Mouse (Mus musculus) CH12.LX (cell line): ENCODE results near the gene Slco1c1. TPM values are rescaled to one million over a fixed set of nuclear protein-coding genes. Genes with fewer than 3 reads are reported as not detected.

Experiments
- DNase-seq: peaks from one replicate; pipeline ENCODE4 v3.0.0-alpha.2; 2013; ENCODE audit errors: extremely low read depth
- H3K27ac ChIP-seq: 2 replicates; pipeline ENCODE4 v1.5.1; 2012; ENCODE audit warnings: low read depth, mild to moderate bottlenecking, control low read depth, moderate library complexity; ENCODE audit not compliant: insufficient read depth
- H3K27me3 ChIP-seq: replicated peaks from 2 replicates; pipeline ENCODE3; 2012; ENCODE audit warnings: inconsistent platforms
- H3K36me3 ChIP-seq, 2 experiments: replicated peaks in 1 of 2; 2 replicates each; pipeline versions ENCODE3 to v1.6.1; 2012; ENCODE audit warnings: inconsistent platforms in 1 of 2, low read length in 1 of 2, mild to moderate bottlenecking in 1 of 2, mixed read lengths in 1 of 2, moderate library complexity in 1 of 2; ENCODE audit not compliant: control insufficient read depth in 1 of 2, insufficient read depth in 1 of 2
- H3K4me1 ChIP-seq, 2 experiments: 2 replicates each; pipeline ENCODE4 v1.6.1; 2012; ENCODE audit warnings: inconsistent platforms in 1 of 2, moderate library complexity in 1 of 2; ENCODE audit not compliant: insufficient read depth in 2 of 2, control insufficient read depth in 1 of 2
- H3K4me2 ChIP-seq: 2 replicates; pipeline ENCODE4 v1.6.1; 2012; ENCODE audit warnings: low read depth, mild to moderate bottlenecking, control low read depth; ENCODE audit not compliant: poor library complexity, insufficient read depth, severe bottlenecking
- H3K4me3 ChIP-seq, 3 experiments: fragments of 150-350 bp in 1 of 3; sonication (generic) in 1 of 3; replicated peaks in 1 of 3; 2 replicates each; pipeline versions ENCODE3 to v1.5.1; 2011 to 2012; ENCODE audit warnings: low read depth in 2 of 3, low read length in 2 of 3, mild to moderate bottlenecking in 2 of 3, moderate library complexity in 2 of 3, control low read depth in 1 of 3, improper control_type of control experiment in 1 of 3, inconsistent platforms in 1 of 3, mixed read lengths in 1 of 3; ENCODE audit not compliant: poor library complexity in 1 of 3
- H3K79me2 ChIP-seq: replicated peaks from 2 replicates; pipeline ENCODE4 v1.6.1; 2012; ENCODE audit warnings: mild to moderate bottlenecking, moderate library complexity; ENCODE audit not compliant: control insufficient read depth, poor library complexity, insufficient read depth, severe bottlenecking; ENCODE audit errors: extremely low read depth
- H3K9ac ChIP-seq: 2 replicates; pipeline ENCODE4 v1.6.1; 2012; ENCODE audit warnings: low read depth, mild to moderate bottlenecking, control low read depth, moderate library complexity; ENCODE audit not compliant: insufficient read depth
- H3K9me3 ChIP-seq: replicated peaks from 2 replicates; pipeline ENCODE3; 2012; ENCODE audit warnings: low read length, inconsistent platforms, mixed read lengths
- CHD1 ChIP-seq: IDR thresholded peaks from 2 replicates; pipeline ENCODE4 v1.6.1; 2012; ENCODE audit warnings: low read depth, low read length, improper control_type of control experiment, inconsistent platforms
- CHD2 ChIP-seq: IDR thresholded peaks from 2 replicates; pipeline ENCODE4 v1.6.1; 2011; ENCODE audit warnings: low read length, improper control_type of control experiment
- CTCF ChIP-seq, 2 experiments: IDR thresholded peaks in 1 of 2; conservative IDR thresholded peaks in 1 of 2; 2 replicates each; pipeline ENCODE4 v1.5.1; 2011 to 2012; ENCODE audit warnings: low read depth in 2 of 2, low read length in 2 of 2, improper control_type of control experiment in 1 of 2, inconsistent platforms in 1 of 2, mild to moderate bottlenecking in 1 of 2, moderate library complexity in 1 of 2
- ETS1 ChIP-seq: conservative IDR thresholded peaks from 2 replicates; pipeline ENCODE4 v1.6.1; 2012; ENCODE audit warnings: low read depth, mild to moderate bottlenecking, inconsistent platforms, low read length, improper control_type of control experiment, moderate library complexity
- IRF4 ChIP-seq: IDR thresholded peaks from 2 replicates; pipeline ENCODE4 v1.6.1; 2014; ENCODE audit warnings: low read depth, mild to moderate bottlenecking, inconsistent platforms, low read length, improper control_type of control experiment
- KAT2A ChIP-seq: IDR thresholded peaks from 2 replicates; pipeline ENCODE4 v1.6.1; 2012; ENCODE audit warnings: low read length, improper control_type of control experiment, inconsistent platforms; ENCODE audit not compliant: insufficient replicate concordance
- MAFK ChIP-seq: IDR thresholded peaks from 2 replicates; pipeline ENCODE4 v1.6.1; 2011; ENCODE audit warnings: low read length, improper control_type of control experiment; ENCODE audit not compliant: insufficient replicate concordance
- MAX ChIP-seq: IDR thresholded peaks from 2 replicates; pipeline ENCODE4 v1.6.1; 2011; ENCODE audit warnings: low read length, improper control_type of control experiment
- MAZ ChIP-seq: IDR thresholded peaks from 2 replicates; pipeline ENCODE4 v1.6.1; 2012; ENCODE audit warnings: low read depth, mild to moderate bottlenecking, inconsistent platforms, low read length, improper control_type of control experiment, moderate library complexity
- MYC ChIP-seq: IDR thresholded peaks from 2 replicates; pipeline ENCODE4 v1.6.1; 2011; ENCODE audit warnings: low read depth, mild to moderate bottlenecking, improper control_type of control experiment, low read length
- NELFE ChIP-seq: IDR thresholded peaks from 2 replicates; pipeline ENCODE4 v1.6.1; 2011; ENCODE audit warnings: low read depth, low read length, improper control_type of control experiment
- NRF1 ChIP-seq: IDR thresholded peaks from 2 replicates; pipeline ENCODE4 v1.6.1; 2014; ENCODE audit warnings: low read depth, mild to moderate bottlenecking, inconsistent platforms, low read length, improper control_type of control experiment, moderate library complexity
- POLR2AphosphoS2 ChIP-seq: IDR thresholded peaks from 2 replicates; pipeline ENCODE4 v1.6.1; 2011; ENCODE audit warnings: low read depth, low read length, improper control_type of control experiment
- RAD21 ChIP-seq: IDR thresholded peaks from 2 replicates; pipeline ENCODE4 v1.6.1; 2011; ENCODE audit warnings: low read depth, mild to moderate bottlenecking, low read length, improper control_type of control experiment, moderate library complexity
- RCOR1 ChIP-seq: conservative IDR thresholded peaks from 2 replicates; pipeline ENCODE4 v1.6.1; 2012; ENCODE audit warnings: low read depth, mild to moderate bottlenecking, inconsistent platforms, low read length, improper control_type of control experiment
- SIN3A ChIP-seq: IDR thresholded peaks from 2 replicates; pipeline ENCODE4 v1.6.1; 2012; ENCODE audit warnings: low read length, improper control_type of control experiment, inconsistent platforms
- SMC3 ChIP-seq: IDR thresholded peaks from 2 replicates; pipeline ENCODE4 v1.6.1; 2011; ENCODE audit warnings: low read depth, low read length, improper control_type of control experiment
- TCF12 ChIP-seq: IDR thresholded peaks from 2 replicates; pipeline ENCODE4 v1.6.1; 2014; ENCODE audit warnings: low read depth, mild to moderate bottlenecking, inconsistent platforms, low read length, improper control_type of control experiment
- UBTF ChIP-seq: IDR thresholded peaks from 2 replicates; pipeline ENCODE4 v1.6.1; 2012; ENCODE audit warnings: low read depth, mild to moderate bottlenecking, inconsistent platforms, low read length, improper control_type of control experiment, moderate library complexity
- ZC3H11A ChIP-seq: IDR thresholded peaks from 2 replicates; pipeline ENCODE4 v1.6.1; 2012; ENCODE audit warnings: low read depth, mild to moderate bottlenecking, inconsistent platforms, low read length, improper control_type of control experiment
- ZNF384 ChIP-seq: IDR thresholded peaks from 2 replicates; pipeline ENCODE4 v1.6.1; 2012; ENCODE audit warnings: low read depth, low read length, improper control_type of control experiment, inconsistent platforms
- dilution Hi-C: fragments of 300-500 bp; cut with MboI; formaldehyde crosslinking; loops from 2 replicates; pipeline ENCODE4 v1.14.3; 2020; ENCODE audit warnings: low sequenced_read_pairs; ENCODE audit not compliant: extremely low pct_unique_long_range_greater_than_20kb, extremely low pct_ligation_motif_present
- in situ Hi-C: fragments of 300-500 bp; cut with MboI; formaldehyde crosslinking; loops from 3 replicates; pipeline ENCODE4 v1.14.3; 2019; ENCODE audit warnings: low sequenced_read_pairs, low pct_ligation_motif_present, low pct_unique_long_range_greater_than_20kb, mixed read lengths
- polyA plus RNA-seq: library from polyadenylated mRNA; unstranded; fragments of >175 nt; gene quantifications from 2 replicates; pipeline ENCODE4 v1.2.1, GENCODE M21; 2012; ENCODE audit warnings: low read depth; ENCODE audit not compliant: insufficient read length
- total RNA-seq, 2 experiments: library from RNA; depleted of rRNA; stranded (reverse); fragments of 300-350 nt in 1 of 2; fragments of >200 nt in 1 of 2; gene quantifications; 2 replicates each; pipeline ENCODE4 v1.2.3; 2012 to 2014

Slco1c1 gene
- total and polyA plus RNA-seq, 3 experiments: not detected

GRCm38 (mm10) chr6:141576646-141577200 lies 52.6 kb downstream of the Slco1c1 start:
- TF ChIP-seq NELFE (no peak), UBTF (no peak), RCOR1 (no peak), TCF12 (no peak), MAZ (no peak), MAX (no peak), RAD21 (peak; percentile 39), MAFK (no peak), CHD2 (no peak), CTCF (conservative IDR thresholded peaks at IDR 0.05 in 1 of 2, IDR thresholded peaks at IDR 0.05 in 1 of 2; ENCODE audit: low read depth in 2 of 2, low read length in 2 of 2) (peak in 1 of 2 experiments; percentile 29; a peak in 2 of 4 replicates), ZNF384 (peak; percentile 90)
- Histone ChIP-seq H3K27ac (no peak overlapping the region), H3K79me2 (no peaks in the 10 kb centered on the region), H3K27me3 (no peaks in the 10 kb centered on the region), H3K4me2 (no peak overlapping the region), H3K9me3 (peaks cover 3% of the 10 kb centered on the region), H3K36me3 (no peaks in the 10 kb centered on the region), H3K4me1 (no peaks in the 10 kb centered on the region), H3K9ac (no peak overlapping the region), H3K4me3 (no peak overlapping the region)
- DNase-seq: no peak
- in situ Hi-C loops (no loop called here), dilution Hi-C loops (no loop called here)

- no peak for DNase-seq
- Histone ChIP-seq H3K4me3 (no peak overlapping the region), H3K27me3 (no peaks in the 10 kb centered on the region), H3K9me3 (peaks cover 3% of the 10 kb centered on the region), H3K27ac (no peak overlapping the region), H3K4me1 (0 out of 4 replicates have a peak, but pooled peaks cover 0 to 4% of the 10 kb centered on the region in 2 experiments), H3K36me3 (no peaks in the 10 kb centered on the region)
- dilution Hi-C loops (no loop called here), in situ Hi-C loops (no loop called here)
- TF ChIP-seq KAT2A: no peak
- TF ChIP-seq ZC3H11A: no peak
- no peak for TF ChIP-seq RAD21
- no peak for TF ChIP-seq IRF4
- TF ChIP-seq CHD1: no peak
- no peak for TF ChIP-seq ETS1
- no peak for TF ChIP-seq TCF12
- no peak for TF ChIP-seq NELFE
- no peak for TF ChIP-seq NRF1
- no peak for TF ChIP-seq SIN3A
- no peak for TF ChIP-seq POLR2AphosphoS2
- no peak for TF ChIP-seq SMC3
- TF ChIP-seq MYC: no peak
- no peak for TF ChIP-seq MAZ
- no peak for TF ChIP-seq RCOR1
- TF ChIP-seq, all 38 proteins: peak for 0
- no peaks in the 10 kb centered on the region for H3K79me2 ChIP-seq
- no peak overlapping the region for H3K9ac ChIP-seq
- H3K4me2 ChIP-seq: no peak overlapping the region
Measured at GRCm38 (mm10) chr6:141584791-141585403, 60.7 kb downstream of the Slco1c1 start.
